Mouse (Mus musculus): ENCODE results near the gene Crhr1.

DNA sequence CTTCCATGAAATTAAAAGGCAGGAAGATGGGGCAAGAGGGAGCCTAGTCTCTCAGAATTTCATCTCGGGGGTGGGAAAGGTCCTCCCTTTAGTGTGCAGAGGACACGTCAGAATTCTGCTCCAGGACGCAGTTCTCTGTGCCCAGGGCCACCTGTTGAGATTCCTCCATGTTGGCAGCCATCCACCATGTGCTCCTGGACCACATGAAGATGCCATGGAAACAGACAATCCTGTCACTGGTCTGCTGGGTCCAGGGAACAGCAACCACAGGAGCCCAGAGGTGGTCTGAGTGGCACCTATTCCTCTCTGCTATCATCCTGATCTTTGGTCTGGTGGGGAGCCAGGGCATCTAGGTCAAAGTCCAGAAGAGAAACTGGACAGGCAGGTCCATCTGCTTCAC lies 6.3 kb downstream of the Crhr1 start:
- TF ChIP-seq CTCF (IDR thresholded peaks at IDR 0.05; ENCODE audit: low read depth) (no peak), EP300 (IDR thresholded peaks at IDR 0.05; ENCODE audit: low read depth) (no peak)

All from liver, postnatal 0 days (tissue).